Mouse (Mus musculus): Measurements from ENCODE around the gene Pias3. TPM values are rescaled to one million over a fixed set of nuclear protein-coding genes. Genes with fewer than 3 reads are reported as not detected.

Gene Pias3
- polyA plus RNA-seq, 1 experiment from 2014 or later, result 26.9 TPM

GRCm38 (mm10) chr3:96744348-96744747, 48.2 kb downstream of the Pias3 start:
- no peak overlapping the region for H3K9ac ChIP-seq (ENCODE audit: low read depth, low read length)
- H3K4me3 ChIP-seq (ENCODE audit: low read depth, low read length), result no peak overlapping the region
- no peak for ATAC-seq (replicated peaks; ENCODE audit: insufficient number of reproducible peaks, low FRiP score, low TSS enrichment)
- WGBS (ENCODE audit: insufficient replicate concordance), result 94% methylated on average over 3 of the region's 3 CpGs
- no peak overlapping the region for H3K4me2 ChIP-seq
- no peaks in the 10 kb centered on the region for H3K36me3 ChIP-seq (ENCODE audit: control insufficient read depth, insufficient read depth, low read length)
- H3K4me1 ChIP-seq (ENCODE audit: control insufficient read depth, insufficient read depth, low read length), result 0 out of 2 replicates have a peak, but pooled peaks cover 5% of the 10 kb centered on the region
- H3K27ac ChIP-seq (ENCODE audit: low read depth, low read length), result no peak overlapping the region
- no peaks in the 10 kb centered on the region for H3K9me3 ChIP-seq (replicated peaks; ENCODE audit: control insufficient read depth, low read length)
- no peaks in the 10 kb centered on the region for H3K27me3 ChIP-seq (ENCODE audit: control insufficient read depth, insufficient read depth, low read length)

- H3K4me3 ChIP-seq (ENCODE audit: low read depth, low read length), result no peak overlapping the region
- 43% methylated on average over 1 of the region's 1 CpGs for WGBS (ENCODE audit: insufficient replicate concordance)
- ATAC-seq (replicated peaks; ENCODE audit: insufficient number of reproducible peaks, low FRiP score, low TSS enrichment), result no peak
Observed at GRCm38 (mm10) chr3:96746829-96747228, 50.6 kb downstream of the Pias3 start.

More at GRCm38 (mm10) chr3:96746829-96747228, 50.6 kb downstream of the Pias3 start:
- H3K4me1 ChIP-seq (ENCODE audit: control insufficient read depth, insufficient read depth, low read length), result 0 out of 2 replicates have a peak, but pooled peaks cover 5% of the 10 kb centered on the region
- H3K27ac ChIP-seq (ENCODE audit: low read depth, low read length), result no peak overlapping the region
- H3K9me3 ChIP-seq (replicated peaks; ENCODE audit: control insufficient read depth, low read length), result no peaks in the 10 kb centered on the region
- H3K27me3 ChIP-seq (ENCODE audit: control insufficient read depth, insufficient read depth, low read length), result no peaks in the 10 kb centered on the region
- H3K9ac ChIP-seq (ENCODE audit: low read depth, low read length), result no peak overlapping the region
- no peaks in the 10 kb centered on the region for H3K36me3 ChIP-seq (ENCODE audit: control insufficient read depth, insufficient read depth, low read length)
- H3K4me2 ChIP-seq, result no peak overlapping the region

Other genes starting within 250 kb of the Pias3 start
- 0.43 TPM in 1 of 2 replicates, not detected in the other for gene BC107364, start 244.1 kb upstream of the Pias3 start, polyA plus RNA-seq (2014; fragmentation: Nextera tagmentation; extraction: Ambion mirVana)
- gene Hfe2, start 171.2 kb upstream of the Pias3 start, polyA plus RNA-seq (2014; fragmentation: Nextera tagmentation; extraction: Ambion mirVana), result 7.4 and 9.3 TPM in 2 replicates
- 106 and 121 TPM in 2 replicates for gene Txnip, start 138.4 kb upstream of the Pias3 start, polyA plus RNA-seq (2014; fragmentation: Nextera tagmentation; extraction: Ambion mirVana)
- gene Gm16253, start 119.4 kb upstream of the Pias3 start, polyA plus RNA-seq (2014; fragmentation: Nextera tagmentation; extraction: Ambion mirVana), result 1.2 and 1.5 TPM in 2 replicates
- gene Polr3gl, start 102.2 kb upstream of the Pias3 start, polyA plus RNA-seq (2014; fragmentation: Nextera tagmentation; extraction: Ambion mirVana), result 21.4 and 23.8 TPM in 2 replicates
- gene Ankrd34a, start 99.7 kb upstream of the Pias3 start, polyA plus RNA-seq (2014; fragmentation: Nextera tagmentation; extraction: Ambion mirVana), result 9.0 TPM in 2 replicates
- 6.4 and 6.7 TPM in 2 replicates for gene Lix1l, start 95.2 kb upstream of the Pias3 start, polyA plus RNA-seq (2014; fragmentation: Nextera tagmentation; extraction: Ambion mirVana)
- gene Rbm8a, start 66.5 kb upstream of the Pias3 start, polyA plus RNA-seq (2014; fragmentation: Nextera tagmentation; extraction: Ambion mirVana), result 124 TPM in 2 replicates
- 37.4 and 37.7 TPM in 2 replicates for gene Pex11b, start 61.0 kb upstream of the Pias3 start, polyA plus RNA-seq (2014; fragmentation: Nextera tagmentation; extraction: Ambion mirVana)
- gene Gm42957, start 60.9 kb upstream of the Pias3 start, polyA plus RNA-seq (2014; fragmentation: Nextera tagmentation; extraction: Ambion mirVana), result not detected in 2 replicates
- gene Itga10, start 50.8 kb upstream of the Pias3 start, polyA plus RNA-seq (2014; fragmentation: Nextera tagmentation; extraction: Ambion mirVana), result 0.54 and 0.83 TPM in 2 replicates
- 0.15 and 0.33 TPM in 2 replicates for gene Ankrd35, start 26.3 kb upstream of the Pias3 start, polyA plus RNA-seq (2014; fragmentation: Nextera tagmentation; extraction: Ambion mirVana)
- 7.4 and 9.3 TPM in 2 replicates for gene Nudt17, start 12.2 kb downstream of the Pias3 start, polyA plus RNA-seq (2014; fragmentation: Nextera tagmentation; extraction: Ambion mirVana)
- 31.4 and 32.7 TPM in 2 replicates for gene Polr3c, start 31.2 kb downstream of the Pias3 start, polyA plus RNA-seq (2014; fragmentation: Nextera tagmentation; extraction: Ambion mirVana)
- gene Rnf115, start 31.3 kb downstream of the Pias3 start, polyA plus RNA-seq (2014; fragmentation: Nextera tagmentation; extraction: Ambion mirVana), result 53.9 and 56.1 TPM in 2 replicates
- gene Pdzk1, start 132.9 kb downstream of the Pias3 start, polyA plus RNA-seq (2014; fragmentation: Nextera tagmentation; extraction: Ambion mirVana), result 0.10 TPM in 1 of 2 replicates, not detected in the other
- 0.14 TPM in 1 of 2 replicates, not detected in the other for gene Cd160, start 133.0 kb downstream of the Pias3 start, polyA plus RNA-seq (2014; fragmentation: Nextera tagmentation; extraction: Ambion mirVana)
- 34.7 and 65.9 TPM in 2 replicates for gene Gja5, start 208.3 kb downstream of the Pias3 start, polyA plus RNA-seq (2014; fragmentation: Nextera tagmentation; extraction: Ambion mirVana)
- gene Gpr89, start 209.0 kb downstream of the Pias3 start, polyA plus RNA-seq (2014; fragmentation: Nextera tagmentation; extraction: Ambion mirVana), result 33.1 and 35.9 TPM in 2 replicates
- not detected in 2 replicates for gene Gja8, start 229.6 kb downstream of the Pias3 start, polyA plus RNA-seq (2014; fragmentation: Nextera tagmentation; extraction: Ambion mirVana)